Mouse (Mus musculus) mesoderm, embryonic 11.5 days (tissue): ENCODE data around the gene 9530002B09Rik.

Experiments
- DNase-seq: peaks from one replicate; pipeline ENCODE4 v3.0.0-alpha.2; 2012; ENCODE audit warnings: low read depth, low spot score

Gene 9530002B09Rik

GRCm38 (mm10) chr4:122688975-122689374 lies at the start of gene 9530002B09Rik:
9530002B09Rik (plus strand) TSS chr4:122689275.
- no peak for DNase-seq
